Mouse (Mus musculus): Measurements from ENCODE around the gene Cdkn2d.
"Not testable (repeated sequence)": the region's sequence is repeated elsewhere in the genome, so short reads cannot be mapped to it uniquely, and the experiment has no call there.

Gene Cdkn2d

DNA sequence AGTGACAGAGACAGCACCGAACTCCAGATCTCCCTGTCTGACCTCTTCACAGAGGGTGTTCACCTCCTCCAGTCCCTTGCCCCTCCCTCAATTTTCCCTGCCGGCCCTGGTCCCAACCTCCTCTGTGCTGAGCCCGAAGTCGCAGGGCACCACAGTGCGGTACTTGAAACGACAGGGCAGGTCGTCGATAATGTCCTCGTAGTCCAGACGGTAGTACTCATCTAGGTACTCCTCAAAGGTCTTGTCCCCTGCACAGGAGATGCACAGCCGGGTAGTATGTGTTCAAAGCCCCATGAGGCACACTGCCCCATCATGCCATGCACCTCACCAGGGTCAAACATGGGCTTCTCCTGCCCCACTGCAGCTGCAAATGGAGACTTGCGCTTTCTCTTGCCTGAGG lies 15.5 kb downstream of the Cdkn2d start:
- no peak for DNase-seq (ENCODE audit: low spot score in 2 of 2)

DNA sequence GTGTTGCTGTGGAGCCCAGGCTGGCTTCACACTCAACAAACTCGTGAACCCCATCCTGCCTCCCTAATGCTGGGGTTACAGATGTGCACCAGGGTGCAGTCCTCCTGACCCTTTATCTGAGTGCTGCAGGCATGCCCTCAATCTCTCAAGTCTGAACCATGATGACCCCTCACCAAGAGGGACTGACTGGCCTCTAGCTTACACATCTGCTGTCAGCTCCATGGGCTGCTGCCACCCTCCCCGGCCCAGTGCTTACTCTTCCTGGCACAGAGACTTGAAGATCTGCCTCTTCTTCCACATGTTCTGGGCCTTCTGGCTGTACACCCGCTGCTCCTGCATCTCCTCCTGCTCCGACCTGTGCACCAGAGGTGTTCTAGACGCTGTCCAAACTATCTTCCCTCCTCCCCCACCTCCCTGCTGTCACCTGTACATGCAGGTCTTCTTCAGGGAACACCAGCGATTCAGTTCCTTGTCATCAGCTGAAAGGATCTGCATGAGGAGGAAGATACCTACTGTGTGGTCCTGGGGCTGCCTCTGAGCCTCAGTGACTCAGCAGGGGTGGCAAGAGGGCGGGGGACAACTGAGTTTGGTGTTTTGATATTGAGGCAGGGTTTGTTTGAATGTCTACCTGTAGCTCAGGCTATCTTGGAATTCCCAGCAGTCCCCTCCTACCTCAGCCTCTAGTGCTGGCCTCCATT lies 16.0 kb downstream of the Cdkn2d start:
- no peak for DNase-seq (ENCODE audit: low spot score in 2 of 2)

DNA sequence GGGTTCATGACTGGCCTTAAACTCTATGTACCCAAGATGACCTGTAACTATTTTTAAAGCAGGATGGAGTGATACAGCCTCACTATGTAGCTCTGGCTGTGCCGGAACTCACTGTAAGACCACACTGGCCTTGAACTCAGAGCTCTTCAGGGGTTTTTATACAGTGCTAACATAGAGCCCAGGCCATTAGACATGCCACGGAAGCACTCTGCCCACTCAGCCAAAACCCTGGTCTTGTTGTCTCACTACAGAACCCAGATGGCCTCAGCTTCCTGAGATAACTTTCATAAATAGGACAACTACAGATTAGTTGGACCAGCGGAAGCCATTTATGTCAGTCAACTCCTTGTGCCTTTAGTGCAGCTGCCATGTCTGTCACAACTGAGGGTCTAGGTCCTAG lies 16.9 kb downstream of the Cdkn2d start:
- DNase-seq (ENCODE audit: low spot score in 2 of 2), result no peak

DNA sequence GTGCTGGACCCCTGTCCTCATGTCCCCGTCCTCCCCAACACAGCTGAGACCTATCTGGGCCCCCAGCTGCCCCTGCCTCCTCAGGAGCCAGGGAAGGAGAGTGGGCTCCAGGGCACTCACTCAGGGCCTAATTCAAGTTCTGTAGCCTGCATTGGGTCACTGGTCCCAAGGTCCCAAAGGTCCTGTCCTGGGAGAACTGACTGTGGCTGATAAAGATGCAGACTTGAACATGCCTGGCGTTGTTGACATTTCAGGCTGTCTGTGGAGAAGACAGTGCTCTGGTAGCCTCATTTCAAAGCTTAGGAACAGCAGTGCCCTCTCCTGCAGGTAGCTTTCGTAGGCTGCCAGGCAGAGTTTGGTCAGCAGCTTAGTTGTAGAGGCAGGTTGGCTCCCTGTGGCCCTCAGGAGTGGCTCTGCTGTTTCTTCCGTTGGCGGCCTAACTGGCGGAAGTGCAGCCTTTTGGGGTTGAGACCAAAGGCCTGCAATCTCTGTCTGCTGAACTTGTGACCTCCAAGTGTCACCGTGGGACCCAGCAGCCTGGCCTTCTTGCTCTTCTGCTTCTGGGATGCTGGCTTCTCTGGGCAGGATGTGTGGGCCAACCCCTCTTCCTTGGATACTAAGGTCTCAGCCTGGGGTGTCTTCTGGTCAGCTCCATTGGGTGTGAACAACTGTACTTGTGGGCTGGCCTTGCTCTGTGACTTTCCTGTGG lies 17.5 kb downstream of the Cdkn2d start:
- DNase-seq (ENCODE audit: low spot score in 2 of 2), result no peak

DNA sequence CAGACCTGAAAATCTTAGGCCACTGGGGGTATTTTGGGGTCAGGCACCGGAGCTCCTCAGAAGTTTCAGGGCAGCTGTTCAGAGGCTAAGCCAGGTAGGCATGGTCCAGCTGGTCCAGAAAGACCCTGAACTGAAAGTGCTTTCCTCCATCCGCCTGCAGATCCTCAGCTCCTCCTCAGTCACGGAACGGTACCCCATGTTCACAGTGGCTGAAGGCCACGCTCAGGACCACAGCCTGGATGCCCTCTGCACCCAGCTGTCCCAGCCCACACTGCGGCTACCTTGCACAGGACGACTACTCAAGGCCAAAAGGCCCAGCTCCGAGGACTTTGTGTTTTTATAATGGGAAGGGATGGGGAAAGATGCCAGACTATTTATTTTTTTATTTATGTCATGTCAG lies 18.1 kb downstream of the Cdkn2d start:
- DNase-seq (ENCODE audit: low spot score in 2 of 2), result no peak

DNA sequence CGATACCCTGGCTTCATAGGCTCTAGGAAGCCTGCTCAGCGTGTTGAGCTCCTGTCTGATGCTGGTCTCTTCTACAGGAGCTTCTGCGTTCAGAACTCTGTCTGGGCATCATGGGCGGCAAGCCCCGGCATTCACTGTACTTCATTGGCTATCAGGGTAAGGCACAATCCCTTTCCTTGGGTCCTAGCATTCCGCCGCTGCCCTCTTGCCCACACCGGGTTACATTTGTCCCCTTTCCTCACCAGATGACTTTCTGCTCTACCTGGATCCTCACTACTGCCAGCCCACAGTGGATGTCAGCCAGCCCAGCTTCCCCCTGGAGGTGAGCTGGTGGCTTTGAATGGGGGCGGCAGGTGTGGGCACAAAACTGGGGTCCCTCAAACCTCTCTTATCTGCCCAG lies 18.8 kb downstream of the Cdkn2d start:
- no peak for DNase-seq (ENCODE audit: low spot score in 2 of 2)

DNA sequence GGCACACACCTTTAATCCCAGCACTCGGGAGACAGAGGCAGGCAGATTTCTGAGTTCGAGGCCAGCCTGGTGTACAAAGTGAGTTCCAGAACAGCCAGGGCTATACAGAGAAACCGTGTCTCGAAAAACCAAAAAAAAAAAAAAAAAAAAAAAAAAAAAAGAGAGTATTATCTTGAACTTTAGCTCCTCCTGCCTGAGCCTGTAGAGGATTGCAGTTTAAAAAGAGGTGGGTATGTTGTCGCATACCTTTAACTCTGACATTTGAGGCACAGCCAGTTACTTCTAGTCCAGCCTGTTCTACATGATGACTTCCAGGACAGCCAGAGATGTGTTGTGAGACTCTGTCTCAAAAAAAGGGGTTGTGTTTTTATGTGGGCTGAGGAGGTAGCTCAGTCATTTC lies 21.6 kb downstream of the Cdkn2d start:
- not testable (repeated sequence) for DNase-seq (ENCODE audit: low spot score in 2 of 2)

DNA sequence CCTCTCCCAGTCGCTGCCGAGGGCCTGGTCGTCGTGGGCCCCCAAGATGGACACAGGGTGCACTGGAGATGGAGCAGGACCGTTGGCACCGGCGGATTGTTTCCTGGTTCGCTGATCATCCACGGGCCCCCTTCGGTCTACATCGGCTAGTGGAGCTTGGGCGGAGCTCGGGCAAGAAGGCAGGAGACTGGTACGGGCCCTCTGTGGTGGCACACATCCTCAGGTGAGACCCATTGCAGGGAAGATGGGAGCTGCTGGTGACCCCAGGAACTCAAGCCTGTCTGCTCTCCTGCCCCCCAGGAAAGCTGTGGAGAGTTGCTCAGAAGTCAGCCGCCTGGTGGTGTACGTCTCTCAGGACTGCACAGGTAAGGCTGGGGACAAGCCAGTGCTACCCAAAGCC lies 22.9 kb downstream of the Cdkn2d start:
- DNase-seq (ENCODE audit: low spot score in 2 of 2), result no peak

DNA sequence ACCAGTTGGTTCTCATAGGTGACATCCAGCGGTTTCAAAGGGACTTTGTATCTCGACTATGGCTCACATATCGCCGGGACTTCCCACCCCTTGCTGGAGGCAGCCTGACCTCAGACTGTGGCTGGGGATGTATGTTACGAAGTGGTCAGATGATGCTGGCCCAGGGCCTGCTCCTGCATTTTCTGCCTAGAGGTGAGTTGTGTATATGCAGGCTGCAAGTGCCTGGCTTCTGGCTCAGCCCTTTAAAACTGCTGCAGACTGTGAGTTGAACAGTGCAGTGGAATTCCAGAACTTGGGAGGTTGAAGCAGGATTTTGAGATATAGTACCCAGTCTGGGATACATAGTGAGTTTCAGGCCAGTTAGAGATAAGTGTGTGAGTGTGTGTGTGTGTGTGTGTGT lies 24.3 kb downstream of the Cdkn2d start:
- DNase-seq (ENCODE audit: low spot score in 2 of 2), result no peak

DNA sequence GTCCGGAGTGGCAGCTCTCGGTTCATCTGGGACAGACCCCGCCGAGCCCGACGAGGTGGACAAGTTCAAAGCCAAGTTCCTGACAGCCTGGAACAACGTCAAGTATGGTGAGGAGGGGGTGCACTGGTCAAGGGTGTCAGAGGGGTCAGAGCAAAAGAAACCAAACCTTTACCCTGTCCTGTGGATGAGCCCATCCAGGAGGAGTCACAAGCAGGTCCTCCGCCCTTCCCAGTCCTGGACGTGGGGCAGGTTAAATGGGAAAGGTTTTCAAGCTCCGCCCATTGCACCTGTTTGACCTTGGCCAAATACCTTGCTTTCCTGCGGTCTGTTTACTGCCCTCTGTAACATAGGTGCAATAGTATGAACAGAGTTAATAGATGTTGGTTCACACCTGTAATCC lies 25.6 kb downstream of the Cdkn2d start:
- DNase-seq (ENCODE audit: low spot score in 2 of 2), result no peak

DNA sequence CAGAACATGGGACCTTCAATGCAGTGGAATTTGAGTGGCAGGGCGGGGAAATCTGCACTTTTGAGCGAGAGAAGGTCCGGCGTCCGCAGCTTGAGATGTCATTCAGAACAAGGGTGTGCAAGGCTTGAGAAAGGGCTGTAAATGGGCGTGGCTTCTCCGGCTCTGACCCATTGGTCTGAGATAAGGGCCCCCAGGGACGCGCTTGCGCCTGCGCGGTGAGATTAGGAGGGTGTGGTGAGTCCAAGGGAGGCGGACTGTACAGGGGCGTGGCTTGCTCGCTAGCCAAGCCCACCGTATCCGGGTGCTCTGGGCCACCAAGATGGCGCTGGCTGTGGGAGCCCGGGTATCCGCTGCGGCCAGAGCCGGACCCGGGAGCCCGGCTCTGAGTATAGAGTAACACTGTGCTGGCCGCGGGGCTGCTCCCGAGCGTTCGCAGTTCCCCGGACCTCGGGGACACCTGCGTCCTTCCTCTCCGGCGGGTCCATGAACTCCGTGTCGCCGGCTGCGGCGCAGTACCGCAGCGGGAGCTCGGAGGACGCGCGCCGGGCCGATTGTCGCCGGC lies 26.1 kb downstream of the Cdkn2d start, which contains the start of gene Atg4d:
Atg4d (plus strand) TSS at position 294 of the 562 bp plus-strand sequence.
- DNase-seq (ENCODE audit: low spot score in 2 of 2), result peak; percentile 97 to 98

DNA sequence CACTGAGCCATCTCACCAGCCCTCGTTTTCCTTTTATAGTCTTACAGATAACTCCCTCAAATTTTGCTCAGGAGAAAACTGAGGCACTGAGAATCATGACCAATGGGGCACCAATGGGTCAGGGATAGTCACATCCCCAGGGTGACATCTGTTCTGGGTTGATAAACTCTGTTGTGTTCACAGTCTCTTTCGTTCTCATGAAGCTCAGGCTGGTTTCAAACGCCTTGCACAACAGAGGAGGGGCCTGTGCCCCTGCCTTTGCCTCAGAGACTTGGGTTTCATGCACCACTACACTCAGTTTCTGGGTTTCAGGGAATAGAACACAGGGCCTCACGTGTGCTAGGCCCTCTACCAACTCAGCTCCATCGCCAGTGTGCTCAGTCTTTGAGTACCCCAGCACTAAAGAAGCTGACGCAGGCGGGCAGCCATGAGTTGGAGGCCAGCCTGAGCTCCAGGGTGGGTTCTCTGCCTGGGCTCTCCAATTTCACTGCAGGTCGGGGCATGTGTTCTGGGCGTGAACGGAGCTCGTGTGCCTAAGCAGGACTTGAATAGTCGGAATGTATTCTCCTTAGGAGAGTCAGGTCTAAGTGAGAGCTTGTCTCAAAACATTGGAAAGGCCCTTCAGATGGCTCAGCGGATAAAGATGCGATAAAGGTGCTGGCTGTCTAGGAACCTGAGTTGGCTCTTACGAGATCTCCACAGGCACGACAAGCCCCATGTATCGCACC lies 26.8 kb downstream of the Cdkn2d start:
- DNase-seq (ENCODE audit: low spot score in 2 of 2), result no peak

DNA sequence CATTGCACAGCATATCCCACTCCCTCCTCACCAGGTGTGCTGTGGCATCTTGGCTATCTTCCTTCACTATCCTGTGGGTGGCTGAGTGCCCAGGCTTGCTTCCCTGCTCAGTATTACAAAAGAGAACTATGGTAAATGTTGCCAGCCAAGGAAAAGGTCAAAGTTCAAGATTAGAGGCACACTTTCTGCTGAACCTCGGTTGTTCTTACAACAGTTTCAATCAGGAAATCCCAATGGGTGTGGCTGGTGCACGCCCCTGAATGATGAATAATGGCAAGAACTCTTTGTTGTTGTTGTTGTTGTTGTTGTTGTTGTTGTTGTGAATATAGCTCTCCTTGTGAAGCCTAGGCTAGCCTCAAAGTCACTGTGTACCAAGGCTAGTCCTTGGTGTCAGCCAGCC lies 29.4 kb downstream of the Cdkn2d start:
- DNase-seq (ENCODE audit: low spot score in 2 of 2), result no peak

DNA sequence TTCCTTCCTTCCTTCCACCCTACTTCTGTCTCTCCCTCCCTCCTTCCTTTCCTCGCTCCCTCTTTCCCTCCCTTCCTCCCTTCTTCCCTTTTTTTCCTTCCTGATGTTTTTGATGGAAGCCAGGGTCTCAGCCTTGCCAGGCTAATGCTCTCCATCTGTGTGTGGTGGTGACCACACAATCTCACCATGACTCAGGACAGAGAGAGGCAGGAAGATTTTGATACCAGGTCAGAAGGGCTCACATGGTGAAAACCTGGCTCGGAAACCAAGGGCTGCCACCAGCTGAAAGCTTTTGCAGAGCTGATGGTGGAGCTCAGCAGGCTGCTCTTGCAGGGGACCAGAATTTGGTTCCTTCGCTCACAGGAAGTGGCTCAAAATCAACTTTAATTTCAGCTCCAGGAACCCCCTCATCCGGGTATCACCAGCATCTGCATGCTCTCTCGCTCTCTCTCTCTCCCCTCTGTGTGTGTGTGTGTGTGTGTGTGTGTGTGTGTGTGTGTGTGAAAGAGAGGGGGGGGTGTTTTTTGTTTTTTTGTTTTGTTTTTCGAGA lies 30.6 kb downstream of the Cdkn2d start:
- peak; percentile 44 to 52 for DNase-seq (ENCODE audit: low spot score in 2 of 2)

DNA sequence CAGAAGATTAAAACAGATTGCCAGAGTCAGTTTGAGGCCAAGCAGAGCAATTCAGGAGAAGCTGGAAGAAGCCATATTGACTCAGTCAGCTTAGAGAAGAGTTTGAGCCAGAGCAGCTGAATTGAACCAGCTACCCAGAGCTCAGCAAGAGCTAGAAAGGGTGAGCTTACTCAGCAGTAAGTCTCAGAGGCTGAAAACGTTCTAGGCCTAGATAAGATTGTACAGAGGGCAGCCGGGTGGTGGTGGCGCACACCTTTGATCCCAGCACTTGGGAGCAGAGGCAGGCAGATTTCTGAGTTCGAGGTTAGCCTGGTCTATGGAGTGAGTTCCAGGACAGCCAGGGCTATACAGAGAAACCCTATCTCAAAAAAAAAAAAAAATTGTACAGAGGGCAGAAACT lies 34.9 kb downstream of the Cdkn2d start:
- DNase-seq (ENCODE audit: low spot score in 2 of 2), result not testable (repeated sequence)

DNA sequence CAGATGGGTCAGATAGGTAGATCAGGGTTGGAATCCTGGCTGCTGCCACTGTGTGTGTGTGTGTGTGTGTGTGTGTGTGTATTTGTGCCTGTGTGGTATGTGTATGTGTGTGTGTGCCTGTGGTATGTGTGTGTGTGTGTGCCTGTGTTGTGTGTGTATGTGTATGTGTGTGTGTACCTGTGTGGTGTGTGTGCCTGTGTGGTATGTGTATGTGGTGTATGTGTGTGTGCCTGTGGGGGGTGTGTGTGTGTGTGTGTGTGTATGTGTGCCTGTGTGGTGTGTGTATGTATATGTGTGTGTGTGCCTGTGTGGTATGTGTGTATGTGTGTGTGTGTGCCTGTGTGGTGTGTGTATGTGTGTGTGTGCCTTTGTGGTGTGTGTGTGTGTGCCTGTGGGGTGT lies 36.5 kb downstream of the Cdkn2d start:
- no peak for DNase-seq (ENCODE audit: low spot score in 2 of 2)

DNA sequence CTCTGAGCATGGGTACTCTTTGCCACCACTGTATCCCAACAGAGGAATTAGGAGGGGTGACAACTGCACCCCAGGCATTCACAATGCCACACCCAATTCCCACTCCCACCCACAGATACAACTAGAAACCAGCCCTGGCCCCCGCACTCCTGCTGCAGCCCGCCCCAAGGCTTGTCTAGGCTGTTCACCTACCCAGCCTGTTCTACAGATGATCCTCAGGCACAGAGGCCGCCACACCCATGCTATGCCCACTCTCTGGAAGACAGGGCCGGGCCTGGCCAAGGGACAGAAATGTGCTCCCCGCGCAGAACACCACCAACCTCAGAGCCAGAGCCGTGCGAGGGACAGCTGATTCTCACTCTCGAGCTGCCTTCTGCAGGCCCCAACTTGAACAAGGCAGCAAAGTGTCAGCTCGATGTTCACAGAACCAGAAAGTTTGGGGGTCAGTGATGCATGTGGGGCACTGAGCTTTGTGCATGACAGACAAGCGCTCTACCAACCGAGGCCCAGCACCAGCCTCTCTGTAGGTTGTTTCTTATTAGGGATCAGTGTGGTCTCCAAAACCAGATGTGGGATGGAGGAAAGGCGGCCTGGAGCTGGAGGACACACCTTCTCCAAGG lies 40.0 kb downstream of the Cdkn2d start:
- DNase-seq (ENCODE audit: low spot score in 2 of 2), result no peak

DNA sequence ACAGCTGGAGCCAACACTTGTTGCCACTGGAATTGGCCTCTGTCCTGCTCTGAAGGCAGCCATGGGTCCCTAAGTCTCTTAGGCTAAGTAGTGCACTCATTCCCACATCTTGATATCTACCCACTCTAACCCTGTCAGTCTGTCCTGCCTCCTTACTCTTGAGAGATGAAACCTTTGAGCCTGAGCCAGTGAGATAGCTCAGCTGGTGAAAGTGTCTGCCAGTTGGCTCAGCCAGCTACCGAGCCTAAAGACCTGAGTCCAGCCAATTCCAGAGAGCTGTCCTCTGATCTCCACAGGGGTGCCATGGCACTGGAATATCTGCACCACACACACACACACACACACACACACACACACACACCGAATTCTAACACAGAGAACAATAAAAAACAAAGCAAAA lies 40.7 kb downstream of the Cdkn2d start:
- DNase-seq (ENCODE audit: low spot score in 2 of 2), result no peak

DNA sequence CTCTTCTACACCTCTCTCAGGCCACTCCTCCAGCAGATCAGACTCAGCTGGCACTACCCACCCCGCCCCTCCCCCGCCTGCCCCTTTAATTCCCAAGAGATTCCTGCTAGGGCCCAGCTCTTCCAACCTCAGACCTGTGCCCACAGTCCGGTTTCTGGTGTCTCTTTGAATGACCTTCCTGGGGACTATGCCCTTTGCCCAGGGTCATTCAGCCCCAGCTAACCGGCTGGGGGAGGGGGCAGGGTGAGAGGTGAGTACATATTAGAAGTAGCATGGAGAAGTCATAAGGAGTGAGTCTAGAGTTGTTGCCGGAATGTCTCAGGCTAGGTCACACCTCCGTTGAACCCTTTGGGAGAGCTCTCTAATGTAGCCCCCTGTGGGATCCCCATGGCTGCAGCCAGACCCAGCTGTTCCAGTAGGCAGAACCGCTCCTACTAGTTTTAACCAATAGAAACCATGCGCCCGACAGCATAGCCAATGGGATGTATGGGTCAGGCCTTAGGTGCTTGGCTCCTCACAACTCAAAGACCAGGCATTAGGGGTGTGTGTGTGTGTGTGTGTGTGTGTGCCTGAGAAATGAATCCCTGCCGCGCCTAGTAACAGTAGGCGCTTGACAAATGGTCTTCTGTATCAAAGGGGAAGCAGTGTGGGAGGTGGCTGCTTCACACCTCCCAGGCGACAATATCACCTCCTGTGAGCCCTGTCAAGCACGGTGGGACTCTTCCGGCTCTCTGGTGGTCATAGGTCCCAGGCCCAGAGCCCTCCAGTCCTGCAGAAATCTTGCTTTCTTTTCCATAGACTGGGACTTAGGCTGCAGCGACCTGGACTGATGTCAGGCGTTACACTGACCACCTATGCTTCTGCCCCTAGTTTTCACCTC lies 41.3 kb downstream of the Cdkn2d start:
- DNase-seq (ENCODE audit: low spot score in 2 of 2), result peak; percentile 56 to 74

DNA sequence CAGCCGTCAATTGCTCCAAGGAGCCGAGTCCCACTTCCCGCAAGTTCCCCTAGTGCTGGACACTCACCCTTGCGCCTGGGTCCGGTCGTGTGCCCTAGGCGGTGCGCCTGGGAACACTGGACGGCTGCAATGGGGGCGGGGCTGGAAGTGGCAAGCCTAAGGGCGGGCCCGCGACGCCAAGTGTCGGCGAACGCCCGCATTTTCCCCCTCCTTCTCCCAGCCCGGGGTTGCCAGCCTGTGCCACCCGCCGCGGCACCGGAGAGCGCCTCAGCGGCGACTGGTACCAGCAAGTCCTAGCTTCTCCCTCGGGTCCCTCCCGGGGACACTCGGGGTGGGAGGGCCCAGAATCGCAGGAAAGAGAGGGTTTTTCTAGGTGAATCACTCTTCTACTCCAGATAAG lies 42.9 kb downstream of the Cdkn2d start, which contains the start of gene S1pr5:
S1pr5 (minus strand) TSS at position 118 of the 400 bp plus-strand sequence.
- DNase-seq (ENCODE audit: low spot score in 2 of 2), result peak; percentile 31 to 49

DNA sequence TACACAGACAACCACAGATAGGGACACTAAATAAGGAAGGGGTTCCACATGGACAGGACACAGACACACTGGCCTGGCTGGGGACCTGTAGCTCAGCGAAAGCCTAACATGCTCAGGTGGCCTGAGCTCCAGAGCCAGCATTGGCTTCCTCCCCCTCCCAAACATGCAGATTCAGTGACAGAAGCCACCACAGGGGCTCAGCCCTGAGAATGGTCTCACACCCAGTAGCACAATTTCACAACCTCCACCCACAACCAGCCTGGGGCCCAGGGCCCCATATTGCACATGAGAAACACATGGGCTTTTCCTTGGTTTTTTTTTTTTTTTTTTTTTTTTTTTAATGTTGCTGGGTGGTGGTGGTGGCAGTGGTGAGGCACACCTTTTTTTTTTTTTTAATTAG lies 44.9 kb downstream of the Cdkn2d start:
- peak; percentile 40 to 67 for DNase-seq (ENCODE audit: low spot score in 2 of 2)

Data from natural killer cell, adult 2 months (primary cell).